Mouse (Mus musculus) stomach, postnatal 0 days (tissue): ENCODE results near the gene Dbp.

Experiments used
- CTCF ChIP-seq: IDR thresholded peaks from 2 replicates; pipeline ENCODE4 v1.5.1; 2016; ENCODE audit warnings: antibody characterized with exemption, low read depth, mild to moderate bottlenecking, moderate library complexity
- EP300 ChIP-seq: optimal IDR thresholded peaks from 2 replicates; pipeline ENCODE3; 2016; ENCODE audit warnings: antibody characterized with exemption

- TF ChIP-seq CTCF (no peak), EP300 (no peak)
These were observed 12.5 kb upstream of the Dbp start for GRCm38 (mm10) chr7:45692364-45692763.
